Mouse (Mus musculus) forebrain, embryonic 16.5 days (tissue): ENCODE measurements at regions not wholly inside any gene's neighbourhood (a gene's known extent, or its start where the extent isn't known, plus 50 kb on each side); places are given as distances from the start of the nearest gene placed in this dataset.

ENCODE experiments used
- ATAC-seq: fragments of 200-750 bp; cut with Nextera tagmentation; 2 replicates; pipeline ENCODE4 v1.8.0; 2017; ENCODE audit warnings: mild to moderate bottlenecking, moderate library complexity
- H3K27ac ChIP-seq: fragments of 300-500 bp; sonication (generic); 2 replicates; pipeline ENCODE4 v1.5.1; 2014; ENCODE audit warnings: low read length, control low read depth
- H3K27me3 ChIP-seq: fragments of 300-500 bp; sonication (generic); replicated peaks from 2 replicates; pipeline ENCODE4 v1.6.1; 2014; ENCODE audit warnings: low read length; ENCODE audit not compliant: control insufficient read depth, insufficient read depth
- H3K36me3 ChIP-seq: fragments of 300-500 bp; sonication (generic); 2 replicates; pipeline ENCODE4 v1.6.1; 2014; ENCODE audit not compliant: control insufficient read depth, insufficient read depth
- H3K4me1 ChIP-seq: fragments of 300-500 bp; sonication (generic); replicated peaks from 2 replicates; pipeline ENCODE4 v1.6.1; 2014; ENCODE audit warnings: low read length; ENCODE audit not compliant: control insufficient read depth, insufficient read depth
- H3K4me2 ChIP-seq: fragments of 300-500 bp; sonication (generic); 2 replicates; pipeline ENCODE4 v1.6.1; 2014; ENCODE audit warnings: mild to moderate bottlenecking, low read length, control low read depth
- H3K4me3 ChIP-seq: fragments of 300-500 bp; sonication (generic); replicated peaks from 2 replicates; pipeline ENCODE4 v1.5.1; 2014; ENCODE audit warnings: mild to moderate bottlenecking, low read length, control low read depth
- H3K9ac ChIP-seq: fragments of 300-500 bp; sonication (generic); replicated peaks from 2 replicates; pipeline ENCODE4 v1.6.1; 2014; ENCODE audit warnings: low read depth, low read length, control low read depth
- H3K9me3 ChIP-seq: fragments of 300-500 bp; sonication (generic); 2 replicates; pipeline ENCODE4 v1.6.1; 2016; ENCODE audit warnings: low read length; ENCODE audit not compliant: control insufficient read depth
- WGBS: fragments of 180-500 bp; shearing (Covaris S2); extraction: QIAGEN DNeasy Blood & Tissue Kit; methylation state at CpG from one replicate; pipeline ENCODE4 v1.1.7; 2014; 5-methylcytosine and 5-hydroxymethylcytosine counted together

GRCm38 (mm10) chr3:42286471-42286870 lies 544.1 kb downstream of the D3Ertd751e start:
- ATAC-seq: no peak
- Histone ChIP-seq H3K9me3 (no peaks in the 10 kb centered on the region), H3K4me3 (no peak overlapping the region), H3K27ac (no peak overlapping the region), H3K36me3 (no peaks in the 10 kb centered on the region), H3K4me2 (no peak overlapping the region), H3K27me3 (no peaks in the 10 kb centered on the region), H3K9ac (no peak overlapping the region), H3K4me1 (no peaks in the 10 kb centered on the region)
- WGBS: 90% methylated on average over 4 of the region's 4 CpGs

- Histone ChIP-seq H3K4me2 (no peak overlapping the region), H3K4me1 (no peaks in the 10 kb centered on the region), H3K36me3 (no peaks in the 10 kb centered on the region), H3K9ac (no peak overlapping the region), H3K9me3 (no peaks in the 10 kb centered on the region), H3K27me3 (no peaks in the 10 kb centered on the region), H3K27ac (no peak overlapping the region), H3K4me3 (no peak overlapping the region)
- no peak for ATAC-seq
- 89% methylated on average over 1 of the region's 1 CpGs for WGBS
Observed at GRCm38 (mm10) chr3:42312424-42312823, 570.0 kb downstream of the D3Ertd751e start.

GRCm38 (mm10) chr3:42327708-42328107 lies 585.3 kb downstream of the D3Ertd751e start:
- H3K27ac ChIP-seq: no peak overlapping the region
- no peaks in the 10 kb centered on the region for H3K36me3 ChIP-seq
- no peak for ATAC-seq
- H3K4me3 ChIP-seq: no peak overlapping the region
- H3K27me3 ChIP-seq: no peaks in the 10 kb centered on the region
- 7% methylated on average over 2 of the region's 2 CpGs for WGBS
- H3K4me2 ChIP-seq: no peak overlapping the region
- H3K4me1 ChIP-seq: no peaks in the 10 kb centered on the region
- no peak overlapping the region for H3K9ac ChIP-seq
- no peaks in the 10 kb centered on the region for H3K9me3 ChIP-seq

- Histone ChIP-seq H3K4me3 (no peak overlapping the region), H3K36me3 (no peaks in the 10 kb centered on the region), H3K9ac (no peak overlapping the region), H3K9me3 (no peaks in the 10 kb centered on the region), H3K4me2 (no peak overlapping the region), H3K4me1 (no peaks in the 10 kb centered on the region), H3K27me3 (no peaks in the 10 kb centered on the region), H3K27ac (no peak overlapping the region)
- 73% methylated on average over 2 of the region's 2 CpGs for WGBS
- no peak for ATAC-seq
Observed at GRCm38 (mm10) chr3:42342806-42343205, 600.4 kb downstream of the D3Ertd751e start.

GRCm38 (mm10) chr3:42376785-42377184 lies 634.4 kb downstream of the D3Ertd751e start:
- Histone ChIP-seq H3K4me3 (no peak overlapping the region), H3K27me3 (no peaks in the 10 kb centered on the region), H3K9me3 (no peaks in the 10 kb centered on the region), H3K4me1 (no peaks in the 10 kb centered on the region), H3K4me2 (no peak overlapping the region), H3K9ac (no peak overlapping the region), H3K36me3 (no peaks in the 10 kb centered on the region), H3K27ac (no peak overlapping the region)
- WGBS: 23% methylated on average over 1 of the region's 1 CpGs
- no peak for ATAC-seq

- Histone ChIP-seq H3K36me3 (no peaks in the 10 kb centered on the region), H3K27me3 (no peaks in the 10 kb centered on the region), H3K9me3 (no peaks in the 10 kb centered on the region), H3K4me2 (no peak overlapping the region), H3K9ac (no peak overlapping the region), H3K4me3 (no peak overlapping the region), H3K4me1 (no peaks in the 10 kb centered on the region), H3K27ac (no peak overlapping the region)
- no peak for ATAC-seq
- WGBS: 78% methylated on average over 5 of the region's 5 CpGs
Observed at GRCm38 (mm10) chr3:42382151-42382550, 639.7 kb downstream of the D3Ertd751e start.

GRCm38 (mm10) chr3:42402716-42403115 lies 660.3 kb downstream of the D3Ertd751e start:
- no peak overlapping the region for H3K9ac ChIP-seq
- H3K9me3 ChIP-seq: no peaks in the 10 kb centered on the region
- no peak overlapping the region for H3K4me2 ChIP-seq
- no peaks in the 10 kb centered on the region for H3K27me3 ChIP-seq
- no peak overlapping the region for H3K4me3 ChIP-seq
- H3K4me1 ChIP-seq: no peaks in the 10 kb centered on the region
- no peak overlapping the region for H3K27ac ChIP-seq
- no peak for ATAC-seq
- no peaks in the 10 kb centered on the region for H3K36me3 ChIP-seq

GRCm38 (mm10) chr3:42408958-42409633 lies 666.7 kb downstream of the D3Ertd751e start:
- no peak overlapping the region for H3K9ac ChIP-seq
- H3K27ac ChIP-seq: no peak overlapping the region
- H3K4me1 ChIP-seq: peaks cover 3% of the 10 kb centered on the region
- H3K9me3 ChIP-seq: no peaks in the 10 kb centered on the region
- 70% methylated on average over 2 of the region's 2 CpGs for WGBS
- H3K27me3 ChIP-seq: no peaks in the 10 kb centered on the region
- no peak overlapping the region for H3K4me2 ChIP-seq
- H3K4me3 ChIP-seq: no peak overlapping the region
- no peaks in the 10 kb centered on the region for H3K36me3 ChIP-seq
- peak; percentile 70 for ATAC-seq

- H3K4me1 ChIP-seq: no peaks in the 10 kb centered on the region
- no peaks in the 10 kb centered on the region for H3K27me3 ChIP-seq
- H3K4me2 ChIP-seq: no peak overlapping the region
- 81% methylated on average over 9 of the region's 9 CpGs for WGBS
- no peak overlapping the region for H3K4me3 ChIP-seq
- no peaks in the 10 kb centered on the region for H3K36me3 ChIP-seq
- H3K27ac ChIP-seq: no peak overlapping the region
- H3K9me3 ChIP-seq: no peaks in the 10 kb centered on the region
- ATAC-seq: no peak
- H3K9ac ChIP-seq: no peak overlapping the region
Observed at GRCm38 (mm10) chr3:42427363-42427762, 685.0 kb downstream of the D3Ertd751e start.

- WGBS: 90% methylated on average over 1 of the region's 1 CpGs
- no peak overlapping the region for H3K27ac ChIP-seq
- H3K9ac ChIP-seq: no peak overlapping the region
- no peaks in the 10 kb centered on the region for H3K27me3 ChIP-seq
- H3K4me1 ChIP-seq: no peaks in the 10 kb centered on the region
- H3K9me3 ChIP-seq: no peaks in the 10 kb centered on the region
- no peak overlapping the region for H3K4me2 ChIP-seq
- no peak for ATAC-seq
- no peak overlapping the region for H3K4me3 ChIP-seq
- H3K36me3 ChIP-seq: no peaks in the 10 kb centered on the region
Observed at GRCm38 (mm10) chr3:42449575-42449974, 707.2 kb downstream of the D3Ertd751e start.
